8 mouse cellular contexts compared by ENCODE assay signal in the genomic region with DNA sequence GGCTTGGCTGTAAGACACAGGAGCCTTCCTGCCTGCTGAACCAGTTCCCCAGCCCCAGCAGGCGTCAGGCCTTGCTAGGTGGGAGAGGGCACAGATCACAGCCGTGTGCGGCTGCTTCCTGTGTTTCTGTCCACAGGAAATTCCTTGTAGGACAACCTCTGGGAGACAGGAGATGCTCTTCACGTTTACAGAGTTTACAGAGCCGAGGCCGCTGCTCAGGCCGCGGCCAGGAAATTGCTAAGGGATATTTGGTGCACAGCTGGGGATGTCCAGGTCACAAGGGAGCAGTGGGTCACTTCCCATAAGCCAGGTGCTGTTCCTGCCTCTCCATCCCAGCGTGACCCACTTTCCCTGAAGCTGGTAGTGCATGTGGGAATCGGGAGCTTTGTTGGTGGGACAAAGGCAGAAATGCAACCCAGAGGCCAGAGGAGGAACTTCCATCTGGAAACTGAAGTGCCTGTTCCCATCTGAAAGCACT. TPM values are rescaled to one million over a fixed set of nuclear protein-coding genes. Genes with fewer than 3 reads are reported as not detected.
A peak's percentile ranks its signal among the peaks of the same experiment; 100 is the strongest.
DNase-seq lines count a peak whose midpoint lies in the region; ATAC-seq lines count a peak whose summit lies in the region.

No protein-coding gene starts in this region.

- intact Hi-C loops in left cerebral cortex, postnatal 36 days (cut with DNase I): no loop called here

- H3K9ac ChIP-seq in kidney, embryonic 15.5 days: no peak overlapping the region

- 0 out of 2 replicates have a peak, but pooled peaks cover 9% of the 10 kb centered on the region for H3K36me3 ChIP-seq in kidney, embryonic 15.5 days

- no peaks in the 10 kb centered on the region for H3K27me3 ChIP-seq in kidney, embryonic 15.5 days

- peak; percentile 55 for DNase-seq in kidney, adult 11 months
- DNase-seq in kidney, adult 8-10 months: no peak
- peak; percentile 38 to 75 for DNase-seq in heart, adult 18-20 months
- DNase-seq in retina, postnatal 1 day: peak; percentile 85
- DNase-seq in B cell, adult 2 months: no peak
- no peak for DNase-seq in left cerebral cortex, postnatal 36 days (ENCODE audit: low spot score in 2 of 2)
- DNase-seq in thymus, postnatal 0 days (ENCODE audit: low spot score): no peak

- H3K27ac ChIP-seq in kidney, embryonic 15.5 days: peak overlapping the region; percentile 79

- H3K4me1 ChIP-seq in kidney, embryonic 15.5 days: peaks cover 15% of the 10 kb centered on the region

- peak; percentile 67 for ATAC-seq in kidney, embryonic 15.5 days (replicated peaks; ENCODE audit: low FRiP score)

- no peak overlapping the region for H3K4me2 ChIP-seq in kidney, embryonic 15.5 days

- no peaks in the 10 kb centered on the region for H3K9me3 ChIP-seq in kidney, embryonic 15.5 days (replicated peaks)

- 19% methylated on average over 10 of the region's 10 CpGs for WGBS in kidney, embryonic 15.5 days

- no peak overlapping the region for H3K4me3 ChIP-seq in kidney, embryonic 15.5 days (replicated peaks)

RNA-seq across cellular contexts. Expression of gene Atp5s, which starts 27.2 kb away (rescaled TPM):
- 10 to 100 TPM; 35.1 to 40.5 TPM for total RNA-seq in heart, adult 18-20 months (2021)
- 30.7 and 31.0 TPM in 2 replicates for polyA plus RNA-seq in kidney, embryonic 15.5 days (2015; fragmentation: Nextera tagmentation; extraction: Ambion mirVana)
- 10 to 100 TPM; 32.0 to 34.7 TPM for total RNA-seq in left cerebral cortex, postnatal 36 days (2021)
- 19.1 and 19.8 TPM in 2 replicates for polyA plus RNA-seq in thymus, postnatal 0 days (2015; fragmentation: Nextera tagmentation; extraction: Ambion mirVana)

RNA-seq across cellular contexts. Expression of gene L2hgdh, which starts 27.2 kb away (rescaled TPM):
- 10 to 100 TPM; 44.2 to 48.3 TPM for total RNA-seq in heart, adult 18-20 months (2021)
- polyA plus RNA-seq in kidney, embryonic 15.5 days (2015; fragmentation: Nextera tagmentation; extraction: Ambion mirVana): 22.3 TPM in 2 replicates
- 10 to 100 TPM; 15.4 to 18.6 TPM for total RNA-seq in left cerebral cortex, postnatal 36 days (2021)
- polyA plus RNA-seq in thymus, postnatal 0 days (2015; fragmentation: Nextera tagmentation; extraction: Ambion mirVana): 7.1 and 9.0 TPM in 2 replicates

RNA-seq across cellular contexts. Expression of gene Cdkl1, which starts 39.2 kb away (rescaled TPM):
- 10 to 100 TPM; 11.2 to 15.7 TPM for total RNA-seq in heart, adult 18-20 months (2021)
- 21.4 and 24.7 TPM in 2 replicates for polyA plus RNA-seq in kidney, embryonic 15.5 days (2015; fragmentation: Nextera tagmentation; extraction: Ambion mirVana)
- 10 to 100 TPM; 26.8 to 37.5 TPM for total RNA-seq in left cerebral cortex, postnatal 36 days (2021)
- polyA plus RNA-seq in thymus, postnatal 0 days (2015; fragmentation: Nextera tagmentation; extraction: Ambion mirVana): 4.2 and 7.8 TPM in 2 replicates

Comparison
In these comparisons a context has a peak if more than half of its experiments do, and no peak if none do; other contexts are left out.
1. DNase-seq: peak in kidney, adult 11 months (single experiment), heart, adult 18-20 months (2 of 2) and retina, postnatal 1 day (single experiment); none in kidney, adult 8-10 months (0 of 2), B cell, adult 2 months (0 of 2), left cerebral cortex, postnatal 36 days (0 of 2) and thymus, postnatal 0 days (single experiment).